Comparison of ENCODE assay signal across 12 mouse cellular contexts in the genomic region with DNA sequence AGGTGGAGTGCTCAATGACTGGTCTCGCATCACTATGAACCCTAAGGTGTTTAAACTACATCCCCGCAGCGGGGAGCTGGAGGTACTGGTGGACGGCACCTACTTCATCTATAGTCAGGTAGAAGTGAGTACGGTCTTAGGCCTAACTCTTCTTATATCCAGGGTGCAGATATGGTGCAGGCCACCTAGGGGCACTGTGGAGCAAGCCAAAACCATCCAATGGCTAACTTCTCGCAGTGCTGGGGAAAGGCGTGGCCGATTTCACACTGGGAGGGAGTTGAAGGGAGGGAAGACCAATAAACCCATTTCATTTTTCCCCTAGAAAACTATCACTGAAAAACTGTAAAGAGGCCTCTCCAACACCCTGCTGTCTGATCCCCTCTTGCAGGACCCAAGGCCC. TPM values are rescaled to one million over a fixed set of nuclear protein-coding genes. Genes with fewer than 3 reads are reported as not detected.
A peak's percentile ranks its signal among the peaks of the same experiment; 100 is the strongest.
DNase-seq lines count a peak whose midpoint lies in the region; ATAC-seq and TF ChIP-seq lines count a peak whose summit lies in the region.
"Had no signal": no experiment of that assay in that cellular context is flagged by ENCODE, and none has a peak within 500 bp of the region (broad histone marks: within the 10 kb centered on the region; RNA-seq: fewer than 3 reads in every experiment).

No protein-coding gene starts in this region.

- no peak overlapping the region for H3K4me3 ChIP-seq in midbrain, postnatal 0 days (ENCODE audit: low read depth, low read length)
- no peak overlapping the region for H3K4me3 ChIP-seq in midbrain, embryonic 11.5 days (ENCODE audit: low read depth, low read length)
- no peak overlapping the region for H3K4me3 ChIP-seq in embryonic fibroblast, embryonic 13.5 days (ENCODE audit: insufficient read depth, low read length)
- H3K4me3 ChIP-seq: embryonic facial prominence, embryonic 12.5 days; megakaryocyte, embryonic 14.5 days had no signal

- ATAC-seq in midbrain, postnatal 0 days (ENCODE audit: low FRiP score) = no peak
- ATAC-seq in midbrain, embryonic 11.5 days (ENCODE audit: low FRiP score) = no peak

- peaks cover 4% of the 10 kb centered on the region; the same call in 1 of the 2 replicates for H3K27me3 ChIP-seq in midbrain, postnatal 0 days (ENCODE audit: insufficient read depth, low read length)
- peaks cover 5% of the 10 kb centered on the region; the same call in 1 of the 2 replicates for H3K27me3 ChIP-seq in midbrain, embryonic 11.5 days (ENCODE audit: control insufficient read depth, insufficient read depth, low read length)

- no peaks in the 10 kb centered on the region for H3K36me3 ChIP-seq in midbrain, postnatal 0 days (ENCODE audit: insufficient read depth, low read length)
- no peaks in the 10 kb centered on the region for H3K36me3 ChIP-seq in midbrain, embryonic 11.5 days (ENCODE audit: control insufficient read depth, insufficient read depth, low read length)
- H3K36me3 ChIP-seq: embryonic facial prominence, embryonic 12.5 days had no signal

- H3K9ac ChIP-seq in midbrain, postnatal 0 days (replicated peaks; ENCODE audit: low read length, poor library complexity, severe bottlenecking) = no peak overlapping the region
- no peak overlapping the region for H3K9ac ChIP-seq in midbrain, embryonic 11.5 days (ENCODE audit: low read length)
- H3K9ac ChIP-seq: embryonic facial prominence, embryonic 12.5 days had no signal

- H3K4me1 ChIP-seq in midbrain, postnatal 0 days (ENCODE audit: insufficient read depth, low read length) = no peaks in the 10 kb centered on the region
- no peaks in the 10 kb centered on the region for H3K4me1 ChIP-seq in midbrain, embryonic 11.5 days (ENCODE audit: control insufficient read depth, insufficient read depth, low read length)
- no peaks in the 10 kb centered on the region for H3K4me1 ChIP-seq in embryonic fibroblast, embryonic 13.5 days (ENCODE audit: control insufficient read depth, insufficient read depth, low read length)
- H3K4me1 ChIP-seq: embryonic facial prominence, embryonic 12.5 days; megakaryocyte, embryonic 14.5 days had no signal

- 87% methylated on average over 8 of the region's 8 CpGs for WGBS in midbrain, postnatal 0 days
- 83% methylated on average over 8 of the region's 8 CpGs for WGBS in midbrain, embryonic 11.5 days

- H3K9me3 ChIP-seq in midbrain, postnatal 0 days (ENCODE audit: low read length) = no peaks in the 10 kb centered on the region
- no peaks in the 10 kb centered on the region for H3K9me3 ChIP-seq in midbrain, embryonic 11.5 days (ENCODE audit: control insufficient read depth, low read length)
- H3K9me3 ChIP-seq: embryonic facial prominence, embryonic 12.5 days; megakaryocyte, embryonic 14.5 days had no signal

- DNase-seq in embryo, embryonic 10 days (ENCODE audit: low spot score) = peak; percentile 10
- DNase-seq in embryo, embryonic 9.5 days (ENCODE audit: extremely low spot score) = no peak
- DNase-seq in midbrain, postnatal 0 days (ENCODE audit: low spot score) = no peak
- DNase-seq in midbrain, embryonic 11.5 days (ENCODE audit: low spot score, missing footprints) = no peak
- DNase-seq in skeletal muscle tissue, adult 2 months (ENCODE audit: low read depth, low spot score) = peak; percentile 2
- no peak for DNase-seq in left cerebral cortex, adult 11 months (ENCODE audit: low spot score)
- no peak for DNase-seq in cerebellum, adult 8-10 months
- DNase-seq: right cerebral cortex, postnatal 4 days had no signal

- no peak overlapping the region for H3K4me2 ChIP-seq in midbrain, postnatal 0 days (ENCODE audit: low read depth, low read length, poor library complexity, severe bottlenecking)
- H3K4me2 ChIP-seq in midbrain, embryonic 11.5 days = no peak overlapping the region
- H3K4me2 ChIP-seq: embryonic facial prominence, embryonic 12.5 days had no signal

- peak; percentile 32; the same call in 1 of the 2 replicates for TF ChIP-seq CTCF in midbrain, postnatal 0 days (IDR thresholded peaks at IDR 0.05)
- peak; percentile 19; the same call in 1 of the 2 replicates for TF ChIP-seq CTCF in embryonic fibroblast, embryonic 13.5 days (IDR thresholded peaks at IDR 0.05; ENCODE audit: borderline replicate concordance, insufficient read depth, low read length)

- no peak overlapping the region for H3K27ac ChIP-seq in midbrain, postnatal 0 days (ENCODE audit: low read depth, low read length)
- no peak overlapping the region for H3K27ac ChIP-seq in midbrain, embryonic 11.5 days (ENCODE audit: low read depth, low read length)
- H3K27ac ChIP-seq in embryonic fibroblast, embryonic 13.5 days (ENCODE audit: insufficient read depth, low read length) = no peak overlapping the region
- H3K27ac ChIP-seq: embryonic facial prominence, embryonic 12.5 days had no signal

- TF ChIP-seq POLR2A in embryonic fibroblast, embryonic 13.5 days (IDR thresholded peaks at IDR 0.05; ENCODE audit: low read depth, low read length) = no peak

RNA-seq across cellular contexts. Expression of a gene that starts 33.8 kb away (rescaled TPM):
- not detected in 2 replicates for total RNA-seq in midbrain, postnatal 0 days (2014; rRNA removed)
- not detected in 2 replicates for polyA plus RNA-seq in midbrain, postnatal 0 days (2015; fragmentation: Nextera tagmentation; extraction: Ambion mirVana)
- not detected in 2 replicates for polyA plus RNA-seq in midbrain, embryonic 11.5 days (2014; fragmentation: Nextera tagmentation; extraction: Ambion mirVana)
- polyA plus RNA-seq in embryonic fibroblast, embryonic 13.5 days (2011; ENCODE audit: insufficient read length, low read depth, missing spikeins) = not detected in 2 replicates
- polyA plus RNA-seq: C2C12; embryonic facial prominence, embryonic 12.5 days had no signal

RNA-seq across cellular contexts. Expression of a gene that starts 47.5 kb away (rescaled TPM):
- total RNA-seq in midbrain, postnatal 0 days (2014; rRNA removed) = not detected in 2 replicates
- 0.10 TPM in 1 of 2 replicates, not detected in the other for polyA plus RNA-seq in midbrain, postnatal 0 days (2015; fragmentation: Nextera tagmentation; extraction: Ambion mirVana)
- polyA plus RNA-seq in midbrain, embryonic 11.5 days (2014; fragmentation: Nextera tagmentation; extraction: Ambion mirVana) = 0.39 and 0.40 TPM in 2 replicates
- polyA plus RNA-seq in embryonic fibroblast, embryonic 13.5 days (2011; ENCODE audit: insufficient read length, low read depth, missing spikeins) = 0.50 TPM in 1 of 2 replicates, not detected in the other

Comparison
In these comparisons a context has a peak if more than half of its experiments do, and no peak if none do; other contexts are left out.
1. DNase-seq: peak in embryo, embryonic 10 days (single experiment) and skeletal muscle tissue, adult 2 months (single experiment); none in embryo, embryonic 9.5 days (single experiment), midbrain, postnatal 0 days (single experiment), midbrain, embryonic 11.5 days (single experiment), left cerebral cortex, adult 11 months (single experiment) and cerebellum, adult 8-10 months (single experiment).